Mouse (Mus musculus): ENCODE measurements around the gene Elp5.

DNA sequence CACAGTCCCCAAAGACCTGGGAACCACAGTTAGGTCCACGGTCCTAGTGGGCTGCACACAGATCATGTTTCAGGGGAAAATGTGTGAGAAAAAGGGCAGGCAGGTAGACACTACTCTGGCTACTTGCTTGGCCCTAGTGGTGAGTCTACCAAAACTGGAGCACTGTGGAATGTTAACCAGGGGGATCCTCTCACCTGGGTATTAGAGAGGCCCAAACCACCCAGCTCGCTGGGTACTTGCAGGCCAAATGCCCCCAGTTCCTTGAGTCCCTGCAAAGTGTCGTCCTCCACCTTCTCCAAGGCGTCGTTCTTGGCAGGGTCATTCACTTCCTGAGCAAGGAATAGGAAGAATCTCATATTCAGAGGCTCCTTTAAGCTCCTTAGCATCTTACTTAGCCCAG lies 31.7 kb upstream of the Elp5 start:
- no peak for TF ChIP-seq CTCF (IDR thresholded peaks at IDR 0.05)
- no peak for TF ChIP-seq POLR2A (IDR thresholded peaks at IDR 0.05; ENCODE audit: insufficient read depth, low read depth, low read length)
